Mouse (Mus musculus) adrenal gland, postnatal 36 days (tissue): ENCODE data around the gene Mycbpap. TPM values are rescaled to one million over a fixed set of nuclear protein-coding genes. Genes with fewer than 3 reads are reported as not detected.

ENCODE experiments used
- total RNA-seq, 2 experiments: library from RNA; stranded (reverse); gene quantifications; 2 replicates each; pipeline ENCODE4 v1.2.3; 2021

Mycbpap gene
- total RNA-seq, 2 experiments from 2014 or later: 3.6 to 9.7 TPM

Other genes starting within 250 kb of the Mycbpap start
- gene Gm21885, start 239.9 kb downstream of the Mycbpap start, total RNA-seq: not detected
- gene Luc7l3, start 199.8 kb downstream of the Mycbpap start, total RNA-seq: 10 to 100 TPM; 59.5 to 69.8 TPM
- gene Ankrd40, start 193.7 kb downstream of the Mycbpap start, total RNA-seq: 100 to 1,000 TPM; 132 to 151 TPM
- gene Abcc3, start 128.7 kb downstream of the Mycbpap start, total RNA-seq: 1 to 10 TPM; 3.8 to 7.4 TPM
- 1 to 10 TPM in 1 of 2 experiments, under 1 TPM in 1; 0.50 to 1.1 TPM for gene Cacna1g, start 47.5 kb downstream of the Mycbpap start, total RNA-seq
- gene Spata20, start 35.6 kb downstream of the Mycbpap start, total RNA-seq: not detected
- 10 to 100 TPM; 13.5 to 25.9 TPM for gene Epn3, start 21.8 kb downstream of the Mycbpap start, total RNA-seq
- 10 to 100 TPM; 11.9 to 13.3 TPM for gene Rsad1, start 27.5 kb upstream of the Mycbpap start, total RNA-seq
- gene Chad, start 43.3 kb upstream of the Mycbpap start, total RNA-seq: not detected
- gene Acsf2, start 80.1 kb upstream of the Mycbpap start, total RNA-seq: 100 to 1,000 TPM; 130 to 146 TPM
- 100 to 1,000 TPM; 117 to 141 TPM for gene Lrrc59, start 108.0 kb upstream of the Mycbpap start, total RNA-seq
- 10 to 100 TPM; 65.6 to 90.4 TPM for gene Mrpl27, start 132.0 kb upstream of the Mycbpap start, total RNA-seq
- under 1 TPM; 0.72 to 0.99 TPM for gene Eme1, start 132.2 kb upstream of the Mycbpap start, total RNA-seq
- 10 to 100 TPM; 10.6 to 14.2 TPM for gene Xylt2, start 155.8 kb upstream of the Mycbpap start, total RNA-seq
- gene Gm11541, start 182.8 kb upstream of the Mycbpap start, total RNA-seq: not detected
- gene Cdc34b, start 220.0 kb upstream of the Mycbpap start, total RNA-seq: under 1 TPM; 0.23 to 0.26 TPM